In genomic region chr3:42199206-42199605, GRCm38 (mm10) we compare ENCODE assay signal across 25 mouse cellular contexts.
"Had no signal": no experiment of that assay in that cellular context is flagged by ENCODE, and none has a peak within 500 bp of the region (broad histone marks: within the 10 kb centered on the region; RNA-seq: fewer than 3 reads in every experiment).

No protein-coding gene starts in this region.

- H3K9me3 ChIP-seq: liver, embryonic 13.5 days; liver, embryonic 15.5 days; lung, embryonic 15.5 days; midbrain, embryonic 10.5 days; midbrain, embryonic 12.5 days; neural tube, embryonic 13.5 days; neural tube, embryonic 15.5 days; stomach, embryonic 15.5 days had no signal

- ATAC-seq: liver, postnatal 0 days; lung, postnatal 0 days had no signal

- H3K36me3 ChIP-seq: liver, embryonic 13.5 days; liver, embryonic 15.5 days; lung, embryonic 15.5 days; midbrain, embryonic 10.5 days; midbrain, embryonic 12.5 days; neural tube, embryonic 13.5 days; neural tube, embryonic 15.5 days; stomach, embryonic 15.5 days had no signal

- H3K4me3 ChIP-seq: liver, embryonic 13.5 days; liver, embryonic 15.5 days; lung, embryonic 15.5 days; megakaryocyte, embryonic 14.5 days; midbrain, embryonic 10.5 days; midbrain, embryonic 12.5 days; myocyte; neural tube, embryonic 13.5 days; neural tube, embryonic 15.5 days; stomach, embryonic 15.5 days had no signal

- H3K27ac ChIP-seq: liver, embryonic 13.5 days; liver, embryonic 15.5 days; lung, embryonic 15.5 days; macrophage; midbrain, embryonic 10.5 days; midbrain, embryonic 12.5 days; neural tube, embryonic 13.5 days; neural tube, embryonic 15.5 days; stomach, embryonic 15.5 days; stomach, postnatal 0 days had no signal

- DNase-seq: liver, embryonic 13.5 days; liver, postnatal 0 days; lung, adult 2 months; lung, postnatal 14 days; lung, postnatal 36 days; midbrain, embryonic 14.5 days; right cerebral cortex, adult 18-20 months; right cerebral cortex, postnatal 25 days; right cerebral cortex, postnatal 4 days; spleen, adult 18-20 months; thymus, adult 2 months; thymus, postnatal 25 days; thymus, postnatal 4 days had no signal

- H3K4me1 ChIP-seq: liver, embryonic 13.5 days; liver, embryonic 15.5 days; lung, embryonic 15.5 days; megakaryocyte, embryonic 14.5 days; midbrain, embryonic 10.5 days; midbrain, embryonic 12.5 days; neural tube, embryonic 13.5 days; neural tube, embryonic 15.5 days; stomach, embryonic 15.5 days had no signal

- H3K4me2 ChIP-seq: liver, embryonic 13.5 days; liver, embryonic 15.5 days; lung, embryonic 15.5 days; midbrain, embryonic 12.5 days; neural tube, embryonic 13.5 days; neural tube, embryonic 15.5 days; stomach, embryonic 15.5 days had no signal

- H3K27me3 ChIP-seq: liver, embryonic 13.5 days; liver, embryonic 15.5 days; lung, embryonic 15.5 days; megakaryocyte, embryonic 14.5 days; midbrain, embryonic 12.5 days; neural tube, embryonic 13.5 days; neural tube, embryonic 15.5 days; stomach, embryonic 15.5 days had no signal

- H3K9ac ChIP-seq: liver, embryonic 13.5 days; liver, embryonic 15.5 days; liver, postnatal 0 days; lung, embryonic 15.5 days; midbrain, embryonic 12.5 days; neural tube, embryonic 13.5 days; neural tube, embryonic 15.5 days; stomach, embryonic 15.5 days had no signal
